Mouse (Mus musculus) right cerebral cortex, adult 18-20 months (tissue): ENCODE data around the gene Eci3.

Experiments
- DNase-seq: peaks from one replicate; pipeline ENCODE4 v3.0.0; 2022; ENCODE audit warnings: mixed read lengths

The Eci3 gene

DNA sequence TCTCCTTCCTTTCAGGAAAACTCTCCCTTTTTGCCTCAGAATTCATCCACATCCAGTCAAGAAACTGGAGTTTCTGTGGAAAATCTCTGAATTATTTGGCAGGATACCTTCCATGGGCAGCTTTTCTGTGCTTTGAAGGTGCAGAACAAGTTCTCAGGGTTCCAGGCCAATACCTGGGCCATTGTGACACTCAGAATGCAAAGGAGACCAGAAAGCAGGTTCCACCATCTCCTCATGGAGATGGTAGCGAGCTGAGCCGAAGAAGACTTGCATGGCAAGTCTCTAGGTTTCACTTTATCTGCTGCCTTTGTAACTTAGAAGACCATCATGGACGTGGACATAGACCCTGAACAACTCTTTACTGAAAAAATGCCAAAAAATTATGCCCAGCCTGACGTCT, 39.4 kb downstream of the Eci3 start, which contains the start of the genes Fam217a and 4933417A18Rik:
TSS of gene Fam217a (minus strand) at position 101 of the 400 bp plus-strand sequence.
TSS of gene 4933417A18Rik (plus strand) at position 200 of the 400 bp plus-strand sequence.
- DNase-seq = no peak

GRCm38 (mm10) chr13:34916520-34917167, 47.0 kb downstream of the Eci3 start:
- DNase-seq = no peak

DNA sequence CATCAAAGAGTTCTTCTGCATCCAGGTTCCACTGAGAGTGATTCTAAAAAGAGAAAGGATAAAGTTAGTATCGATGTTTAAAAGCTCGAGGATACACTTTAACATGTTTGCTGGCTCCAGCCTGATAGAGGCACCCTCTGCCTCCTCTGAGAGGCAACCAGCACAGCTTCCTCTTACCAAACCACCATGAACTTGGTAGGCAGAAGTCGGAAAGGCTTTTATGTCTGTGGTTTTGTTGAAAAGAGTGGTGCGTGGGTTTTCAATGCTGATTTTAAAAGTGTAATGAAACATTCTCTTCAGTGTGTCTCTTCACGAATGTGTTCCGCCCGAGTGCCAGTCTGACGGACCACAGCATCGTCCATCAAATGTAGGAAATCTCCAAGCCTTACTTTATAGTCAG, 49.0 kb downstream of the Eci3 start:
- DNase-seq = no peak
